Mouse (Mus musculus) ES-Bruce4 (cell line): ENCODE results near the gene Crtac1.

Source experiments
- CTCF ChIP-seq: IDR thresholded peaks from one replicate; pipeline ENCODE4 v1.8.1; 2011; ENCODE audit warnings: low read depth, low read length
- POLR2A ChIP-seq: IDR thresholded peaks from one replicate; pipeline ENCODE4 v1.8.1; 2011; ENCODE audit warnings: low read length; ENCODE audit not compliant: insufficient read depth

- no peak for TF ChIP-seq CTCF
- no peak for TF ChIP-seq POLR2A
Observed at GRCm38 (mm10) chr19:42415042-42415441, 16.5 kb downstream of the Crtac1 start.
